Mouse (Mus musculus): ENCODE results near the gene Nab2. TPM values are rescaled to one million over a fixed set of nuclear protein-coding genes. Genes with fewer than 3 reads are reported as not detected.
A peak's percentile ranks its signal among the peaks of the same experiment; 100 is the strongest.
"Not testable (repeated sequence)": the region's sequence is repeated elsewhere in the genome, so short reads cannot be mapped to it uniquely, and the experiment has no call there.

Nab2 gene
- polyA plus RNA-seq, 1 experiment from 2014 or later, result 5.5 TPM

DNA sequence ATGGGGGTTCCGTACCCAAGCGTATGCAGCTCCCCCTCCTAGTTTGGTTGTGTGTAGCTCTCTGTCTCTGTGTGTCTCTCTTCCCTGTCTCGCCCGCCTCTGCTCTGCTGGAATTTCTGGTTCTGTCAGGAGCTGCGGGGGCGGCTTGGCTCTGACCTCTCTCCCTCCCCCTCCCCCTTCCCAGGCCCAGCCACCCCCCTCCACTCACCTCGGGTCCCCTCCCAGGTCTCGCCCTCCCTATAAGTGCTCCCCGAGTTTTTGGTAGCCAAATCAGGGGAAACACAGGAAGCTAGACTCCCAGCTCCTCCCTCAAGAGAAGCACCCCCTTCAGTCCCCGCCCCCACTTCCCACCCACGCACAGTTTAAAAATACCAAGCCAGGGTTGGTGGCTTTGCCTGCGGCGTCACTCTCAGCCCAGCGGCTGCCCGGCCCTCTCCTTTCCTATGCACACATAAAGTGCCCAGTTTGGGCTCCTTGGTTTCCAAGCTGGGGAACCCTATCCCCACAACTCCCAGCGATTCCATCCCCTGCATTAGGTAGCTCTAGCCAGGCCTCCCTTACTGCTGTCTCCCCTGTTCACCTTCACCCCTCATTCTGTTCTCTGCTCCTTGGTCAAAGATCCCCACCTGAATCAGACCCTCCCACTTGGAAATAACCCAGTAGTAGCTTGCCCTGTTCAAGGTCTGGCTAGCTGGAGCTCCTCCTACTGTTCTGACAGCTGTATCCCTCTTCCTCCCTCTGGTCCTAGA, 6.3 kb downstream of the Nab2 start:
- H3K4me1 ChIP-seq (replicated peaks; ENCODE audit: control insufficient read depth, insufficient read depth, low read length), result peaks cover 20% of the 10 kb centered on the region
- H3K9me3 ChIP-seq (ENCODE audit: control insufficient read depth, low read length), result no peaks in the 10 kb centered on the region
- WGBS, result 7% methylated on average over 16 of the region's 16 CpGs
- H3K9ac ChIP-seq (ENCODE audit: low read length), result no peak overlapping the region; the same call in 1 of the 2 replicates
- ATAC-seq (replicated peaks; ENCODE audit: low FRiP score) (no peak), DNase-seq (ENCODE audit: low spot score) (no peak)
- peak overlapping the region; percentile 26; the same call in 1 of the 2 replicates for H3K4me2 ChIP-seq (ENCODE audit: low read depth, low read length, severe bottlenecking)
- H3K27me3 ChIP-seq (ENCODE audit: control insufficient read depth, insufficient read depth, low read length), result peaks cover 56% of the 10 kb centered on the region
- no peak overlapping the region for H3K4me3 ChIP-seq (ENCODE audit: low read depth, low read length)
- no peak overlapping the region for H3K27ac ChIP-seq (ENCODE audit: low read depth, low read length)
- no peaks in the 10 kb centered on the region for H3K36me3 ChIP-seq (ENCODE audit: control insufficient read depth, insufficient read depth, low read length)

DNA sequence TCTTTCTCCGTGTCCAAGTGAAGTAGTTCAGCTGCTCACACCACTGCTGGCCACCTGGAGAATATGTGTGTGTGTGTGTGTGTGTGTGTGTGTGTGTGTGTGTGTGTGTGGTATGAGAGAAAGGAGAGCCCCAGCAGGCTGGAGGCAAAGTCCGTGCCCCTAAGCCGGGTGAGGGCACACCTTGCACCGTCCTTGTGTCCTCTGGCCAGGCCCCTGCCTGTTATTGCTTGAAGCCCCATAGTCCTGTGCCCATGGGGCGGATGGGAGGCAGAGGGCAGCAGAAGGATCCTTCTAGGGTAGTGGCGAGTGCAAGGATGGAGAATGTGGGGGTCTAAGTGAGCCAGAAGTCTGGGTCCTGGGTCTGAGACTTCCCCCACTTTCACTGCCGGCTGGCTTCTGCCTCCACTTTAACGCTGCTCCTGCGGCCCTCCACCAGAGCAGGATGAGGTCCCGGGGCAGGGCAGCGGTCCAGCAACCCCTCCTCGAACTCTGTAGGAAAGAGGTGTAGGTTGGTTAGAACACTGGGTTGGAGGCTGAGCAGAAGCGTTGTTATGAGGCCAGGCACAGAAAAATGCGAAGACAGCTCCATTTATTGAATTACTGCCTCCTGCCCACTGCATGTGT, 7.0 kb downstream of the Nab2 start:
- H3K9ac ChIP-seq (ENCODE audit: low read length), result no peak overlapping the region; the same call in 1 of the 2 replicates
- no peak for ATAC-seq (replicated peaks; ENCODE audit: low FRiP score)
- H3K27me3 ChIP-seq (ENCODE audit: control insufficient read depth, insufficient read depth, low read length), result peaks cover 49% of the 10 kb centered on the region
- H3K4me2 ChIP-seq (ENCODE audit: low read depth, low read length, severe bottlenecking), result 0 out of 2 replicates have a peak overlapping the region, but pooled peaks have one; percentile 21
- no peak overlapping the region for H3K4me3 ChIP-seq (ENCODE audit: low read depth, low read length)
- 14% methylated on average over 14 of the region's 14 CpGs for WGBS
- no peak overlapping the region for H3K27ac ChIP-seq (ENCODE audit: low read depth, low read length)
- H3K36me3 ChIP-seq (ENCODE audit: control insufficient read depth, insufficient read depth, low read length), result no peaks in the 10 kb centered on the region
- no peaks in the 10 kb centered on the region for H3K9me3 ChIP-seq (ENCODE audit: control insufficient read depth, low read length)
- DNase-seq (ENCODE audit: low spot score), result no peak
- H3K4me1 ChIP-seq (replicated peaks; ENCODE audit: control insufficient read depth, insufficient read depth, low read length), result peaks cover 17% of the 10 kb centered on the region

- no peak overlapping the region for H3K9ac ChIP-seq (ENCODE audit: low read length)
- no peak overlapping the region for H3K4me3 ChIP-seq (ENCODE audit: low read depth, low read length)
- no peak for ATAC-seq (replicated peaks; ENCODE audit: low FRiP score)
- no peak overlapping the region for H3K4me2 ChIP-seq (ENCODE audit: low read depth, low read length, severe bottlenecking)
- DNase-seq (ENCODE audit: low spot score), result no peak
- H3K4me1 ChIP-seq (replicated peaks; ENCODE audit: control insufficient read depth, insufficient read depth, low read length), result peaks cover 12% of the 10 kb centered on the region
- no peak overlapping the region for H3K27ac ChIP-seq (ENCODE audit: low read depth, low read length)
- no peaks in the 10 kb centered on the region for H3K9me3 ChIP-seq (ENCODE audit: control insufficient read depth, low read length)
- no peaks in the 10 kb centered on the region for H3K36me3 ChIP-seq (ENCODE audit: control insufficient read depth, insufficient read depth, low read length)
- 27% methylated on average over 1 of the region's 1 CpGs for WGBS
- H3K27me3 ChIP-seq (ENCODE audit: control insufficient read depth, insufficient read depth, low read length), result peaks cover 32% of the 10 kb centered on the region
These were observed 8.8 kb downstream of the Nab2 start for GRCm38 (mm10) chr10:127659551-127659950.

GRCm38 (mm10) chr10:127658076-127658475, 10.3 kb downstream of the Nab2 start:
- WGBS, result 18% methylated on average over 6 of the region's 6 CpGs
- Histone ChIP-seq H3K4me2 (ENCODE audit: low read depth, low read length, severe bottlenecking) (no peak overlapping the region), H3K9ac (ENCODE audit: low read length) (no peak overlapping the region; the same call in 1 of the 2 replicates), H3K9me3 (ENCODE audit: control insufficient read depth, low read length) (no peaks in the 10 kb centered on the region), H3K27me3 (ENCODE audit: control insufficient read depth, insufficient read depth, low read length) (peaks cover 17% of the 10 kb centered on the region), H3K27ac (ENCODE audit: low read depth, low read length) (no peak overlapping the region), H3K4me3 (ENCODE audit: low read depth, low read length) (no peak overlapping the region), H3K4me1 (replicated peaks; ENCODE audit: control insufficient read depth, insufficient read depth, low read length) (peaks cover 10% of the 10 kb centered on the region), H3K36me3 (ENCODE audit: control insufficient read depth, insufficient read depth, low read length) (no peaks in the 10 kb centered on the region)
- no peak for ATAC-seq (replicated peaks; ENCODE audit: low FRiP score)
- DNase-seq (ENCODE audit: low spot score), result no peak

DNA sequence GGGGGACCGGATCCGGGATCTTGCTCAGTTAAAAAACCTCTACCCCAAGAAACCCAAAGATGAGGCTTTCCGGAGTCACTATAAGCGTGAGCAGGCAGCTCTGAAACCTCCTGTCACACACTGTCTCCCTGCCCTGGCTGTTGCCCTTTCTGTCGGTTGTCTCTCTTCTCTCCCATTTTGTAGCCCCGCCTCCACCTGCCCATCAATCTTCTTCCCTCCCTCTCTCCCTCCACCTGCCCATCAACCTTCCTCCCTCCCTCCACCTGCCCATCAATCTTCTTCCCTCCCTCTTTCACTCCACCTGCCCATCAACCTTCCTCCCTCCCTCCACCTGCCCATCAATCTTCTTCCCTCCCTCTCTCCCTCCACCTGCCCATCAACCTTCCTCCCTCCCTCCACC, 10.8 kb downstream of the Nab2 start:
- H3K27ac ChIP-seq (ENCODE audit: low read depth, low read length); DNase-seq (ENCODE audit: low spot score); ATAC-seq (replicated peaks; ENCODE audit: low FRiP score); H3K9me3 ChIP-seq (ENCODE audit: control insufficient read depth, low read length); H3K36me3 ChIP-seq (ENCODE audit: control insufficient read depth, insufficient read depth, low read length); H3K4me3 ChIP-seq (ENCODE audit: low read depth, low read length); H3K4me2 ChIP-seq (ENCODE audit: low read depth, low read length, severe bottlenecking); H3K9ac ChIP-seq (ENCODE audit: low read length): not testable (repeated sequence)
- 55% methylated on average over 6 of the region's 6 CpGs for WGBS
- H3K4me1 ChIP-seq (replicated peaks; ENCODE audit: control insufficient read depth, insufficient read depth, low read length), result peaks cover 10% of the 10 kb centered on the region
- peaks cover 13% of the 10 kb centered on the region for H3K27me3 ChIP-seq (ENCODE audit: control insufficient read depth, insufficient read depth, low read length)

GRCm38 (mm10) chr10:127654970-127655579, 13.3 kb downstream of the Nab2 start:
- H3K9ac ChIP-seq (ENCODE audit: low read length), result no peak overlapping the region
- DNase-seq (ENCODE audit: low spot score) (no peak), ATAC-seq (replicated peaks; ENCODE audit: low FRiP score) (no peak)
- no peak overlapping the region for H3K27ac ChIP-seq (ENCODE audit: low read depth, low read length)
- no peak overlapping the region for H3K4me2 ChIP-seq (ENCODE audit: low read depth, low read length, severe bottlenecking)
- no peak overlapping the region for H3K4me3 ChIP-seq (ENCODE audit: low read depth, low read length)
- H3K4me1 ChIP-seq (replicated peaks; ENCODE audit: control insufficient read depth, insufficient read depth, low read length), result no peaks in the 10 kb centered on the region
- no peaks in the 10 kb centered on the region for H3K36me3 ChIP-seq (ENCODE audit: control insufficient read depth, insufficient read depth, low read length)
- H3K9me3 ChIP-seq (ENCODE audit: control insufficient read depth, low read length), result no peaks in the 10 kb centered on the region
- no peaks in the 10 kb centered on the region for H3K27me3 ChIP-seq (ENCODE audit: control insufficient read depth, insufficient read depth, low read length)
- 83% methylated on average over 16 of the region's 16 CpGs for WGBS

- no peak overlapping the region for H3K9ac ChIP-seq (ENCODE audit: low read length)
- no peaks in the 10 kb centered on the region for H3K27me3 ChIP-seq (ENCODE audit: control insufficient read depth, insufficient read depth, low read length)
- DNase-seq (ENCODE audit: low spot score), result no peak
- H3K36me3 ChIP-seq (ENCODE audit: control insufficient read depth, insufficient read depth, low read length), result no peaks in the 10 kb centered on the region
- H3K9me3 ChIP-seq (ENCODE audit: control insufficient read depth, low read length), result no peaks in the 10 kb centered on the region
- no peak overlapping the region for H3K4me2 ChIP-seq (ENCODE audit: low read depth, low read length, severe bottlenecking)
- H3K27ac ChIP-seq (ENCODE audit: low read depth, low read length), result no peak overlapping the region
- H3K4me3 ChIP-seq (ENCODE audit: low read depth, low read length), result no peak overlapping the region
- WGBS, result 57% methylated on average over 21 of the region's 21 CpGs
- H3K4me1 ChIP-seq (replicated peaks; ENCODE audit: control insufficient read depth, insufficient read depth, low read length), result no peaks in the 10 kb centered on the region
- no peak for ATAC-seq (replicated peaks; ENCODE audit: low FRiP score)
These were observed 15.3 kb downstream of the Nab2 start for GRCm38 (mm10) chr10:127652906-127653638.

DNA sequence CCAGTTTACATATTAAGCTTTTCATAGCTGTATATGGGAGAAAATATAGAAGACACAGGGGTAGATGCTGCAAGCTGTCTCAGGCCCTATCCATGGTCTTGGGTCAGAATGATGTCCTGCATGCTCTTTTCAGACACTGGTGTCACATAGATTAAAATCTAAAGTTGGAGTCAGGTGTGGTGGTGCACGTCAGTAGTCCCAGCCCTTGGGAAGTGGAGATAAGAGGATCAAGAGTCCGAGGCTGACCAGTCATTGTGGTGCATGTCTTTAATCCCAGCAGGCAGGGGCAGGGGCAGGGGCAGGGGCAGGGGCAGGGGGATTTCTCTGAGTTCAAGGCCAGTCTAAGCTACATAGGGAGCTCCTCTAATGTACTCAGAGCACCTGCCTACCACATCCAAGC, 22.6 kb downstream of the Nab2 start:
- no peak overlapping the region for H3K4me3 ChIP-seq (ENCODE audit: low read depth, low read length)
- no peak for ATAC-seq (replicated peaks; ENCODE audit: low FRiP score)
- DNase-seq (ENCODE audit: low spot score), result no peak
- H3K27me3 ChIP-seq (ENCODE audit: control insufficient read depth, insufficient read depth, low read length), result peaks cover 19% of the 10 kb centered on the region
- H3K9me3 ChIP-seq (ENCODE audit: control insufficient read depth, low read length), result no peaks in the 10 kb centered on the region
- peaks cover 11% of the 10 kb centered on the region for H3K4me1 ChIP-seq (replicated peaks; ENCODE audit: control insufficient read depth, insufficient read depth, low read length)
- WGBS, result 29% methylated on average over 2 of the region's 2 CpGs
- no peak overlapping the region for H3K4me2 ChIP-seq (ENCODE audit: low read depth, low read length, severe bottlenecking)
- no peaks in the 10 kb centered on the region for H3K36me3 ChIP-seq (ENCODE audit: control insufficient read depth, insufficient read depth, low read length)
- H3K9ac ChIP-seq (ENCODE audit: low read length), result no peak overlapping the region
- no peak overlapping the region for H3K27ac ChIP-seq (ENCODE audit: low read depth, low read length)
